Mouse (Mus musculus): ENCODE results near the gene Cacna1a.
A peak's percentile ranks its signal among the peaks of the same experiment; 100 is the strongest.
"Not testable (repeated sequence)": the region's sequence is repeated elsewhere in the genome, so short reads cannot be mapped to it uniquely, and the experiment has no call there.

Cacna1a gene

GRCm38 (mm10) chr8:84655336-84656190 is 267.3 kb downstream of the Cacna1a start:
- no peak for ATAC-seq (ENCODE audit: insufficient number of reproducible peaks, low FRiP score, low TSS enrichment)

GRCm38 (mm10) chr8:84656191-84656525 is 267.9 kb downstream of the Cacna1a start:
- no peak for ATAC-seq (ENCODE audit: insufficient number of reproducible peaks, low FRiP score, low TSS enrichment)

GRCm38 (mm10) chr8:84656641-84657126 is 268.4 kb downstream of the Cacna1a start:
- ATAC-seq (ENCODE audit: insufficient number of reproducible peaks, low FRiP score, low TSS enrichment) = no peak

GRCm38 (mm10) chr8:84657203-84657602 is 269.0 kb downstream of the Cacna1a start:
- no peak for ATAC-seq (ENCODE audit: insufficient number of reproducible peaks, low FRiP score, low TSS enrichment)

GRCm38 (mm10) chr8:84657680-84658079 is 269.4 kb downstream of the Cacna1a start:
- ATAC-seq (ENCODE audit: insufficient number of reproducible peaks, low FRiP score, low TSS enrichment) = no peak

- ATAC-seq (ENCODE audit: insufficient number of reproducible peaks, low FRiP score, low TSS enrichment) = no peak
Measured at GRCm38 (mm10) chr8:84658951-84659350, 270.7 kb downstream of the Cacna1a start.

- ATAC-seq (ENCODE audit: insufficient number of reproducible peaks, low FRiP score, low TSS enrichment) = no peak
Measured at GRCm38 (mm10) chr8:84659936-84660818, 271.9 kb downstream of the Cacna1a start.

GRCm38 (mm10) chr8:84660819-84661457 is 272.7 kb downstream of the Cacna1a start:
- ATAC-seq (ENCODE audit: insufficient number of reproducible peaks, low FRiP score, low TSS enrichment) = no peak

GRCm38 (mm10) chr8:84661458-84661871 is 273.2 kb downstream of the Cacna1a start:
- no peak for ATAC-seq (ENCODE audit: insufficient number of reproducible peaks, low FRiP score, low TSS enrichment)

- ATAC-seq (ENCODE audit: insufficient number of reproducible peaks, low FRiP score, low TSS enrichment) = no peak
Measured at GRCm38 (mm10) chr8:84661961-84662571, 273.8 kb downstream of the Cacna1a start.

GRCm38 (mm10) chr8:84662581-84663065 is 274.4 kb downstream of the Cacna1a start, which contains the start of gene Ier2:
TSS of gene Ier2 (minus strand) at chr8:84662852.
- peak; percentile 67 for ATAC-seq (ENCODE audit: insufficient number of reproducible peaks, low FRiP score, low TSS enrichment)

- peak; percentile 65 for ATAC-seq (ENCODE audit: insufficient number of reproducible peaks, low FRiP score, low TSS enrichment)
Measured at GRCm38 (mm10) chr8:84663483-84664327, 275.5 kb downstream of the Cacna1a start.

- peak; percentile 62; the same call in 1 of the 2 replicates for ATAC-seq (ENCODE audit: insufficient number of reproducible peaks, low FRiP score, low TSS enrichment)
Measured at GRCm38 (mm10) chr8:84664566-84665384, 276.5 kb downstream of the Cacna1a start.

GRCm38 (mm10) chr8:84665385-84665893 is 277.2 kb downstream of the Cacna1a start:
- no peak for ATAC-seq (ENCODE audit: insufficient number of reproducible peaks, low FRiP score, low TSS enrichment)

- no peak for ATAC-seq (ENCODE audit: insufficient number of reproducible peaks, low FRiP score, low TSS enrichment)
Measured at GRCm38 (mm10) chr8:84668081-84668480, 279.8 kb downstream of the Cacna1a start.

- no peak for ATAC-seq (ENCODE audit: insufficient number of reproducible peaks, low FRiP score, low TSS enrichment)
Measured at GRCm38 (mm10) chr8:84668731-84669485, 280.7 kb downstream of the Cacna1a start.

GRCm38 (mm10) chr8:84670295-84671006 is 282.2 kb downstream of the Cacna1a start:
- not testable (repeated sequence) for ATAC-seq (ENCODE audit: insufficient number of reproducible peaks, low FRiP score, low TSS enrichment)
